Mouse (Mus musculus) forebrain, embryonic 13.5 days (tissue): ENCODE data around the gene Adh1. TPM values are rescaled to one million over a fixed set of nuclear protein-coding genes. Genes with fewer than 3 reads are reported as not detected.

Experiments used
- ATAC-seq: fragments of 200-750 bp; cut with Nextera tagmentation; 2 replicates; pipeline ENCODE4 v1.8.0; 2017
- H3K27ac ChIP-seq: fragments of 300-500 bp; sonication (generic); 2 replicates; pipeline ENCODE4 v1.5.1; 2015; ENCODE audit warnings: inconsistent platforms, mild to moderate bottlenecking, moderate library complexity
- H3K27me3 ChIP-seq: fragments of 300-500 bp; sonication (generic); 2 replicates; pipeline ENCODE4 v1.6.1; 2015; ENCODE audit warnings: mild to moderate bottlenecking, inconsistent platforms
- H3K36me3 ChIP-seq: fragments of 300-500 bp; sonication (generic); 2 replicates; pipeline ENCODE4 v1.6.1; 2015; ENCODE audit warnings: mild to moderate bottlenecking, inconsistent platforms; ENCODE audit not compliant: poor library complexity, severe bottlenecking
- H3K4me1 ChIP-seq: fragments of 300-500 bp; sonication (generic); 2 replicates; pipeline ENCODE4 v1.6.1; 2015; ENCODE audit warnings: inconsistent platforms
- H3K4me2 ChIP-seq: fragments of 300-500 bp; sonication (generic); 2 replicates; pipeline ENCODE4 v1.6.1; 2015; ENCODE audit warnings: inconsistent platforms, mild to moderate bottlenecking, moderate library complexity
- H3K4me3 ChIP-seq: fragments of 300-500 bp; sonication (generic); 2 replicates; pipeline ENCODE4 v1.5.1; 2015; ENCODE audit warnings: mild to moderate bottlenecking, inconsistent platforms
- H3K9ac ChIP-seq: fragments of 300-500 bp; sonication (generic); 2 replicates; pipeline ENCODE4 v1.6.1; 2015; ENCODE audit warnings: mild to moderate bottlenecking, inconsistent platforms
- H3K9me3 ChIP-seq: fragments of 300-500 bp; sonication (generic); replicated peaks from 2 replicates; pipeline ENCODE4 v1.6.1; 2016; ENCODE audit warnings: inconsistent platforms
- WGBS: fragments of 180-500 bp; shearing (Covaris S2); methylation state at CpG from one replicate; pipeline ENCODE4 v1.1.7; 2015; 5-methylcytosine and 5-hydroxymethylcytosine counted together
- polyA plus RNA-seq: library from polyadenylated mRNA; unstranded; fragments of >200 nt; fragmentation: Nextera tagmentation; extraction: Ambion mirVana; gene quantifications from 2 replicates; pipeline ENCODE4 v1.2.1, GENCODE M21; 2015

Gene Adh1
- polyA plus RNA-seq, 1 experiment from 2014 or later, result 0.46 TPM

DNA sequence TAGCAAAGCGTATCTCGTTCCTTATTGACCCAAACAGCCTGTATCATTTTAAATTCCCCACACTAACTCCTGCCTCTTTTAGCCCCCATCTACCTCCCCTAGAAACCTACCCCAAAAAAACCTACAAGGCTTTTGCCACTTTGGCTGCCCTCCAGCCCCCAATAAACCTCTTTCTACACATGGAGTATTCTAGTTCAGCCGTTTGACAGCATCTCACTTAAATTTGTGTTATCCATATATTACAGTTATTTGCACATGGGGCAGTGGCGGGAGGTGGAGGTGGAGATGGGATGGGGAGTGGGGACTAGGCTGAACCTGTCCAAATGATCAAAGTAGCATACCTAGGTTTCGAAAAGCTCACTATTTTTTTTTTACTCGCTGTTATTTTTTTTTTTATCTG is 64.7 kb downstream of the Adh1 start:
- H3K9ac ChIP-seq, result no peak overlapping the region
- H3K4me1 ChIP-seq, result no peaks in the 10 kb centered on the region
- H3K36me3 ChIP-seq, result no peaks in the 10 kb centered on the region
- no peaks in the 10 kb centered on the region for H3K9me3 ChIP-seq
- H3K27me3 ChIP-seq, result no peaks in the 10 kb centered on the region
- no peak overlapping the region for H3K4me2 ChIP-seq
- no peak overlapping the region for H3K27ac ChIP-seq
- 93% methylated on average over 6 of the region's 6 CpGs for WGBS
- no peak overlapping the region for H3K4me3 ChIP-seq
- no peak for ATAC-seq

DNA sequence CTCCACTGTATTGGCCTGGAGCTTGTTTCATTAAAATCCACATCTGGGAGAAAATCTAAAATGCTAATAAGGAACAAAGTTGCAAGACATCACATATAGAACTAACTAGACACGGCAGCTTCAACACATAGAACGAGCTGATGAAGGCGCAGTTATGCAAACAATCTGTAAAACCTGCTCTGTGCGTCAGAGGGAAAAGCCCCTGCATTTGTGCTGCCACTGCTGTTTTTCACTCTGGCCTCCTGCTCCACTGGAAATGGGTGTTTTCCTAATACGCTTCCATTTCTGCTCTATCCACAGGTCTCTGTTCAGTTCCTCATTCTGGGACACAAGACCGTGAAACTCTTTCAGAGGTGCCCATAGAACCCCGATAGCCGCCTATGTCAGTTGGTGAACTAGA is 73.1 kb downstream of the Adh1 start:
- no peaks in the 10 kb centered on the region; the same call in 1 of the 2 replicates for H3K9me3 ChIP-seq
- no peak overlapping the region for H3K27ac ChIP-seq
- WGBS, result 93% methylated on average over 8 of the region's 8 CpGs
- no peaks in the 10 kb centered on the region for H3K27me3 ChIP-seq
- H3K4me1 ChIP-seq, result no peaks in the 10 kb centered on the region
- no peak overlapping the region for H3K9ac ChIP-seq
- no peak overlapping the region for H3K4me3 ChIP-seq
- H3K4me2 ChIP-seq, result no peak overlapping the region
- H3K36me3 ChIP-seq, result no peaks in the 10 kb centered on the region
- ATAC-seq, result no peak

DNA sequence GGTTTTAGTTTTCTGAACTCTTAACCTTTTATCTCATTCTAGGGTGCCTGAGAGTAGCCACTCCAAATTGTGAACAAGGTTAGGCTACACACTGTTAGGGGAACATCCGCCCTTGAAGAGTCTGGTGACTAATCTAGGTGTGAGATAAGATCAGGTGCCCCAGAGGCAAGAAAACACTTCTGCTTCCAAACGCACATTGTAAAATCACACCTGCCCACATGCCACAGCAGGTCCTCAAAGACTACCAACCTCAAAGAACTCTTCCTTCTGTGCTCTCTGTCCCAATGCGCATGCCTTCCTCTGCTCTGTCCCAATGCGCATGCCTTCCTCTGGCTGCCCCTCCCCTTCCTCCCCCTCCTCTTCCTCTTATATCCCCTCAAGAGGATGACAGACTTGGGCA is 73.5 kb downstream of the Adh1 start:
- 88% methylated on average over 4 of the region's 4 CpGs for WGBS
- Histone ChIP-seq H3K36me3 (no peaks in the 10 kb centered on the region), H3K9ac (no peak overlapping the region), H3K27ac (no peak overlapping the region), H3K9me3 (no peaks in the 10 kb centered on the region; the same call in 1 of the 2 replicates), H3K4me1 (no peaks in the 10 kb centered on the region), H3K4me3 (no peak overlapping the region), H3K4me2 (no peak overlapping the region), H3K27me3 (no peaks in the 10 kb centered on the region)
- no peak for ATAC-seq

DNA sequence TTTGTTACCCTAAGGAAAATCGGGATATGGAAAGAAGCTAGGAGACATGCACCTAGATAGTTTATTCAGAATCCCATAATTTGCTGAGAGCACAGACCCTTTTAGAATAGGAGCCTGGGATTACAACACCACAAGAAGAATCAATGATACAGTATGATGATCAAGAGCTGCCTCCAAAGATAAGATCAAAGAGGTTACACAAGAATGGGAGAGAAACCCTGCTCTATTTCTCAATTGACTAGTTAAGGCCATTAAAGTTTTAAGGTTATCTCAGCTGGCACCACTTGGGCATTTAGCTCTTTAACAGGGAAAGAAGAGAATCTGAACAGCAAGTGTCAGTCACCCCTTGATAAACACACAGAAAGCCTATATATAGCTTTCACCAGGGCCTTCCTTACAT is 74.8 kb downstream of the Adh1 start:
- Histone ChIP-seq H3K9me3 (no peaks in the 10 kb centered on the region; the same call in 1 of the 2 replicates), H3K9ac (no peak overlapping the region), H3K4me1 (no peaks in the 10 kb centered on the region), H3K36me3 (no peaks in the 10 kb centered on the region), H3K4me2 (no peak overlapping the region), H3K4me3 (no peak overlapping the region), H3K27ac (no peak overlapping the region), H3K27me3 (no peaks in the 10 kb centered on the region)
- 100% methylated on average over 1 of the region's 1 CpGs for WGBS
- ATAC-seq, result no peak

DNA sequence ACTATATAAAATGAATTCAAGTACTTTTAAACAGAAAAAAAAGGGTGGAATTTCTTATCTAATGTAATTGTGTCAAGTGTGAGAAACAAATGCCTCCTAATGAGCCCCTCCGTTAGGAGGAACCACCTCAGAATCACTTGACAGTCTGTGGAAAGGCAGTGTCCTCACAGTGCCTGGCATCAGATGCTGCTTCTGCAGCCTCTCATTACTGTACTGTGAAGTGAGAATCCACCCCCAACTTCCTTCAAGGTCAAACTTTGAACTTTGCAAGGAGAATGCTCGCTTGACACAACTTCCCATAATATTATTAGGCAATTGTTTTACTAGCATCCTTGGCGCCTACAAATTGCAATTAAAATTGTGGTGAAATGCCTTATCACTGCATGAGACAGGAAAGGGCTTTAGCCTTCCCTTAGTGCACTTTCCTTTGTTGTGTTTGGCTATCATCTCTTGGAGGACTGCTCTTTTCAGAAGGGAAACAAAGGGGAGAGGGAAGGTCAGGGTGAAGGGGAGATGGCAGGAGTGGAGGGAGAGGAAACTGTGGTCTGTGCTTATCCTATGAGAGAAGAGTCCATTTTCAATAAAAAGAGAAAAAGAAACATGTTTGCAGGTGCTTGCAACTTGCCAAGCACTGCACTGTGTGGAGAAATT is 75.4 kb downstream of the Adh1 start:
- Histone ChIP-seq H3K27ac (no peak overlapping the region), H3K4me1 (no peaks in the 10 kb centered on the region), H3K27me3 (no peaks in the 10 kb centered on the region), H3K4me2 (no peak overlapping the region), H3K36me3 (no peaks in the 10 kb centered on the region), H3K9me3 (no peaks in the 10 kb centered on the region; the same call in 1 of the 2 replicates), H3K9ac (no peak overlapping the region), H3K4me3 (no peak overlapping the region)
- WGBS, result 59% methylated on average over 3 of the region's 3 CpGs
- no peak for ATAC-seq

Other genes with a start within 250 kb of the Adh1 start
- 0.05 and 0.08 TPM in 2 replicates for gene 1110002E22Rik, start 195.9 kb upstream of the Adh1 start, polyA plus RNA-seq
- not detected in 2 replicates for gene Gm5105, start 193.6 kb upstream of the Adh1 start, polyA plus RNA-seq
- 8.7 and 9.9 TPM in 2 replicates for gene Trmt10a, start 117.5 kb upstream of the Adh1 start, polyA plus RNA-seq
- 10.2 and 11.6 TPM in 2 replicates for gene Mttp, start 116.0 kb upstream of the Adh1 start, polyA plus RNA-seq
- not detected in 2 replicates for gene 4930579F01Rik, start 67.2 kb upstream of the Adh1 start, polyA plus RNA-seq
- 0.29 TPM in 1 of 2 replicates, not detected in the other for gene Adh7, start 43.2 kb upstream of the Adh1 start, polyA plus RNA-seq
- gene Adh6a, start 52.3 kb downstream of the Adh1 start, polyA plus RNA-seq, result not detected in 2 replicates
- gene Adh6b, start 80.8 kb downstream of the Adh1 start, polyA plus RNA-seq, result 0.22 and 0.30 TPM in 2 replicates
- gene Adh4, start 154.5 kb downstream of the Adh1 start, polyA plus RNA-seq, result not detected in 2 replicates
- 273 and 277 TPM in 2 replicates for gene Adh5, start 182.1 kb downstream of the Adh1 start, polyA plus RNA-seq
- gene Metap1, start 228.5 kb downstream of the Adh1 start, polyA plus RNA-seq, result 40.6 and 46.4 TPM in 2 replicates